In the genomic region with DNA sequence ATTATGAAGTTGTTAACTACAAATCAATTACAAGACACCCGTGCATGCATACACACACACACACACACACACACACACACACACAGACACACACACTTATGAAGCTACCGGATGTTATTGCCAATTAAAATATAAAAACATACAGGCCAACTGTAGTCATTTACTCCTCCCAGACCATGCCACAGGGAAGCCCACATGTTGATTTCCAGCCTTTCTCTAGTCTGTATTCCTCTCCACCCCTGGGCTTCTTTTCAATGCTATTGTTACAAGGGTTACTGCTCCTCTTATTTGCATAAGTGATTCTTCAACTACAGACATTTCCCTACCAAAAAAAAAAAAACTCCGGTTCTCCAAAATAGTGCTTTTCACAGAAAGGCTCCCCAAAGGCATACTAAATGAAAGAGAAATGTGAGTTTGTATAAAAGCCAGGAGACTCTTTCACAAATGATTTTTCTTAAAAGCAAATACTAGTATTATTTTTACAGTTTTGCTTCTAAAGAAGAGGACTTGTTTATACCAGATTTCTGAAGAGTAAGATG, we compare ENCODE assay signal across 10 mouse cellular contexts.
A peak's percentile ranks its signal among the peaks of the same experiment; 100 is the strongest.
DNase-seq lines count a peak whose midpoint lies in the region; ATAC-seq and TF ChIP-seq lines count a peak whose summit lies in the region.
"Had no signal": no experiment of that assay in that cellular context is flagged by ENCODE, and none has a peak within 500 bp of the region (broad histone marks: within the 10 kb centered on the region; RNA-seq: fewer than 3 reads in every experiment).

No protein-coding gene starts in this region.

- no peaks in the 10 kb centered on the region for H3K27me3 ChIP-seq in forebrain, embryonic 10.5 days (ENCODE audit: poor library complexity, severe bottlenecking)
- H3K27me3 ChIP-seq in hindbrain, embryonic 14.5 days (ENCODE audit: control insufficient read depth, insufficient read depth, low read length) = no peaks in the 10 kb centered on the region
- no peaks in the 10 kb centered on the region for H3K27me3 ChIP-seq in neural tube, embryonic 13.5 days
- H3K27me3 ChIP-seq: liver, embryonic 13.5 days had no signal

- 75% methylated on average over 3 of the region's 3 CpGs for WGBS in forebrain, embryonic 10.5 days
- WGBS in hindbrain, embryonic 14.5 days = 27% methylated on average over 3 of the region's 3 CpGs
- 28% methylated on average over 3 of the region's 3 CpGs for WGBS in neural tube, embryonic 13.5 days

- peak overlapping the region; percentile 31 for H3K4me2 ChIP-seq in hindbrain, embryonic 14.5 days (replicated peaks)
- peak overlapping the region; percentile 29; the same call in 1 of the 2 replicates for H3K4me2 ChIP-seq in neural tube, embryonic 13.5 days
- H3K4me2 ChIP-seq: liver, embryonic 13.5 days had no signal

- peak; percentile 51; the same call in 1 of the 2 replicates for ATAC-seq in hindbrain, embryonic 14.5 days (ENCODE audit: low FRiP score)
- ATAC-seq in neural tube, embryonic 13.5 days (ENCODE audit: low read depth) = peak; percentile 61; the same call in 1 of the 2 replicates
- ATAC-seq in inflammation-experienced regulatory T-cells, adult 6 months = no peak

- H3K27ac ChIP-seq in layer of hippocampus, adult 2 months = peak overlapping the region; percentile 72
- H3K27ac ChIP-seq in forebrain, embryonic 10.5 days = peak overlapping the region; percentile 87
- H3K27ac ChIP-seq in hindbrain, embryonic 14.5 days = peak overlapping the region; percentile 83
- peak overlapping the region; percentile 81; the same call in 1 of the 2 replicates for H3K27ac ChIP-seq in neural tube, embryonic 13.5 days (replicated peaks)

- H3K4me1 ChIP-seq in forebrain, embryonic 10.5 days = peaks cover 62% of the 10 kb centered on the region
- H3K4me1 ChIP-seq in hindbrain, embryonic 14.5 days (replicated peaks; ENCODE audit: control insufficient read depth, insufficient read depth, low read length) = peaks cover 35% of the 10 kb centered on the region
- peaks cover 55% of the 10 kb centered on the region for H3K4me1 ChIP-seq in neural tube, embryonic 13.5 days (replicated peaks)

- DNase-seq in layer of hippocampus, adult 2 months (ENCODE audit: low spot score in 2 of 2) = no peak
- no peak for DNase-seq in layer of hippocampus, adult 9-10 months (ENCODE audit: low spot score)
- no peak for DNase-seq in forebrain, embryonic 10.5 days (ENCODE audit: extremely low spot score, low spot score)
- DNase-seq in hindbrain, embryonic 14.5 days (ENCODE audit: low spot score) = no peak
- no peak for DNase-seq in spleen, adult 18-20 months
- DNase-seq: cerebellum, postnatal 36 days; liver, embryonic 13.5 days had no signal

- H3K9me3 ChIP-seq in forebrain, embryonic 10.5 days = no peaks in the 10 kb centered on the region
- H3K9me3 ChIP-seq in hindbrain, embryonic 14.5 days (ENCODE audit: control insufficient read depth, low read length) = no peaks in the 10 kb centered on the region
- no peaks in the 10 kb centered on the region for H3K9me3 ChIP-seq in neural tube, embryonic 13.5 days
- H3K9me3 ChIP-seq: liver, embryonic 13.5 days had no signal

- no peak for TF ChIP-seq CTCF in layer of hippocampus, adult 2 months (conservative IDR thresholded peaks at IDR 0.05)

- H3K36me3 ChIP-seq in forebrain, embryonic 10.5 days (replicated peaks) = peaks cover 7% of the 10 kb centered on the region
- H3K36me3 ChIP-seq in hindbrain, embryonic 14.5 days (replicated peaks; ENCODE audit: control insufficient read depth, insufficient read depth) = peaks cover 8% of the 10 kb centered on the region; the same call in 1 of the 2 replicates
- H3K36me3 ChIP-seq in neural tube, embryonic 13.5 days = peaks cover 13% of the 10 kb centered on the region
- H3K36me3 ChIP-seq: G1E had no signal

- H3K4me3 ChIP-seq in layer of hippocampus, adult 2 months = no peak overlapping the region
- H3K4me3 ChIP-seq in forebrain, embryonic 10.5 days = no peak overlapping the region; the same call in 1 of the 2 replicates
- H3K4me3 ChIP-seq in hindbrain, embryonic 14.5 days (replicated peaks; ENCODE audit: low read length) = no peak overlapping the region
- H3K4me3 ChIP-seq in neural tube, embryonic 13.5 days = no peak overlapping the region
- H3K4me3 ChIP-seq: liver, embryonic 13.5 days had no signal

- H3K9ac ChIP-seq in hindbrain, embryonic 14.5 days = no peak overlapping the region
- no peak overlapping the region for H3K9ac ChIP-seq in neural tube, embryonic 13.5 days
- H3K9ac ChIP-seq: liver, embryonic 13.5 days had no signal
